Mouse (Mus musculus): ENCODE data around the gene B3galnt1. TPM values are rescaled to one million over a fixed set of nuclear protein-coding genes. Genes with fewer than 3 reads are reported as not detected.

The B3galnt1 gene
- polyA plus RNA-seq, 1 experiment from 2014 or later = 21.8 TPM

DNA sequence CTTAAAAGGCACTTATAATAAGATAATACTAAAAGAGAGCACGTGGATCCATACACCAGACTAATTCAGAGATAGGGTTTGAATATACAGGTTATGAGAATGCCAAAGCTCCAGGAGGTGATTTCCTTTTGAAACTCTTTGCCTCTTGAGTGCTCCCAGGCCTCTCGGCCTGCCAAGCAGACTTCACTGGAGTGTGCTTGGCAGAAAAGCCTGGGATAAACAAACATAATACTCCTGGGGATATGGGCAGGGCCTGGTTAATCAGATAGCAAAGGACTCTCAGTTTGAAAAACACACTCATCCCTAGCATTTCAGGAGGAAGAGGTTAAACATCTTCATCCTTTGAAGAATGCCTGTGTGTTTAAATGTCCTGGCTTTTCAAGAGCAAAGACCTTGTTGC is 25.4 kb upstream of the B3galnt1 start:
- Histone ChIP-seq H3K27me3 (replicated peaks; ENCODE audit: control insufficient read depth, insufficient read depth, low read length) (no peaks in the 10 kb centered on the region), H3K4me1 (replicated peaks; ENCODE audit: control insufficient read depth, insufficient read depth, low read length) (no peaks in the 10 kb centered on the region), H3K27ac (ENCODE audit: low read depth, low read length) (no peak overlapping the region), H3K36me3 (ENCODE audit: control insufficient read depth, insufficient read depth) (no peaks in the 10 kb centered on the region), H3K4me2 (replicated peaks; ENCODE audit: low read depth) (no peak overlapping the region), H3K9me3 (ENCODE audit: control insufficient read depth) (no peaks in the 10 kb centered on the region), H3K4me3 (ENCODE audit: low read depth, low read length) (no peak overlapping the region), H3K9ac (ENCODE audit: low read depth, low read length) (no peak overlapping the region)
- no peak for TF ChIP-seq CTCF (IDR thresholded peaks at IDR 0.05; ENCODE audit: low read depth)
- no peak for ATAC-seq
- 80% methylated on average over 2 of the region's 2 CpGs for WGBS

- ATAC-seq = no peak
- no peak overlapping the region for H3K9ac ChIP-seq (ENCODE audit: low read depth, low read length)
- no peak overlapping the region for H3K4me3 ChIP-seq (ENCODE audit: low read depth, low read length)
- H3K9me3 ChIP-seq (ENCODE audit: control insufficient read depth) = 0 out of 2 replicates have a peak, but pooled peaks cover 6% of the 10 kb centered on the region
- H3K4me1 ChIP-seq (replicated peaks; ENCODE audit: control insufficient read depth, insufficient read depth, low read length) = no peaks in the 10 kb centered on the region
- no peak overlapping the region for H3K27ac ChIP-seq (ENCODE audit: low read depth, low read length)
- H3K36me3 ChIP-seq (ENCODE audit: control insufficient read depth, insufficient read depth) = no peaks in the 10 kb centered on the region
- TF ChIP-seq CTCF (IDR thresholded peaks at IDR 0.05; ENCODE audit: low read depth) = no peak
- H3K27me3 ChIP-seq (replicated peaks; ENCODE audit: control insufficient read depth, insufficient read depth, low read length) = no peaks in the 10 kb centered on the region
- WGBS = 88% methylated on average over 5 of the region's 5 CpGs
- no peak overlapping the region for H3K4me2 ChIP-seq (replicated peaks; ENCODE audit: low read depth)
Measured at GRCm38 (mm10) chr3:69607909-69608308, 9.1 kb upstream of the B3galnt1 start.

DNA sequence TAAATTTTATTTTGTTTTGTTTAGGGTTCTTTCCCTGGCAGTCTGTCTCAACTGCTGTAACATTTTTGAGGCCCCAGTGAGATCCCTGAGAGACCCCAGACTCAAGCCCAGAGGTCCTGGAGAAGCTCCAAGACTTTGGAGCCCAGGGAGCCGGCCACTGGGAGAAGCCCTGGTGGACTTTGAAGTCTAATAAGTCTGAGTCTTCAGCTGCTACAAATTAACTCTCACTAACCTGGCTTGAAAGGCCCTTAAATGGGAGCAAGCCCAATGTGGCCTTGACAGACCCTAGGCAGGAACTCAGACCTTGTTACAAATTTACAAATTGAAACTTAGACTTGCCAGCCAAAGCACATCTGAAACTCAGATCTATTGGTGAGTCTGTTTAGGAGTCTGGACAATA is 8.7 kb upstream of the B3galnt1 start:
- no peak overlapping the region for H3K9ac ChIP-seq (ENCODE audit: low read depth, low read length)
- H3K9me3 ChIP-seq (ENCODE audit: control insufficient read depth) = 0 out of 2 replicates have a peak, but pooled peaks cover 2% of the 10 kb centered on the region
- H3K27me3 ChIP-seq (replicated peaks; ENCODE audit: control insufficient read depth, insufficient read depth, low read length) = no peaks in the 10 kb centered on the region
- no peak overlapping the region for H3K4me3 ChIP-seq (ENCODE audit: low read depth, low read length)
- no peak overlapping the region for H3K27ac ChIP-seq (ENCODE audit: low read depth, low read length)
- TF ChIP-seq CTCF (IDR thresholded peaks at IDR 0.05; ENCODE audit: low read depth) = no peak
- H3K4me1 ChIP-seq (replicated peaks; ENCODE audit: control insufficient read depth, insufficient read depth, low read length) = no peaks in the 10 kb centered on the region
- H3K36me3 ChIP-seq (ENCODE audit: control insufficient read depth, insufficient read depth) = no peaks in the 10 kb centered on the region
- H3K4me2 ChIP-seq (replicated peaks; ENCODE audit: low read depth) = no peak overlapping the region
- WGBS = 31% methylated on average over 1 of the region's 1 CpGs
- no peak for ATAC-seq

- H3K9ac ChIP-seq (ENCODE audit: low read depth, low read length) = no peak overlapping the region
- no peaks in the 10 kb centered on the region for H3K27me3 ChIP-seq (replicated peaks; ENCODE audit: control insufficient read depth, insufficient read depth, low read length)
- H3K36me3 ChIP-seq (ENCODE audit: control insufficient read depth, insufficient read depth) = no peaks in the 10 kb centered on the region
- H3K4me3 ChIP-seq (ENCODE audit: low read depth, low read length) = no peak overlapping the region
- no peak for ATAC-seq
- TF ChIP-seq CTCF (IDR thresholded peaks at IDR 0.05; ENCODE audit: low read depth) = no peak
- no peaks in the 10 kb centered on the region for H3K4me1 ChIP-seq (replicated peaks; ENCODE audit: control insufficient read depth, insufficient read depth, low read length)
- H3K4me2 ChIP-seq (replicated peaks; ENCODE audit: low read depth) = no peak overlapping the region
- no peak overlapping the region for H3K27ac ChIP-seq (ENCODE audit: low read depth, low read length)
- no peaks in the 10 kb centered on the region for H3K9me3 ChIP-seq (ENCODE audit: control insufficient read depth)
- 69% methylated on average over 1 of the region's 1 CpGs for WGBS
Measured at GRCm38 (mm10) chr3:69606923-69607322, 8.2 kb upstream of the B3galnt1 start.

- H3K9me3 ChIP-seq (ENCODE audit: control insufficient read depth) = no peaks in the 10 kb centered on the region
- peak overlapping the region; percentile 72; the same call in 1 of the 2 replicates for H3K9ac ChIP-seq (ENCODE audit: low read depth, low read length)
- ATAC-seq = no peak
- peak overlapping the region; percentile 86 for H3K4me2 ChIP-seq (replicated peaks; ENCODE audit: low read depth)
- no peak overlapping the region for H3K27ac ChIP-seq (ENCODE audit: low read depth, low read length)
- peaks cover 6% of the 10 kb centered on the region; the same call in 1 of the 2 replicates for H3K27me3 ChIP-seq (replicated peaks; ENCODE audit: control insufficient read depth, insufficient read depth, low read length)
- H3K36me3 ChIP-seq (ENCODE audit: control insufficient read depth, insufficient read depth) = no peaks in the 10 kb centered on the region
- H3K4me3 ChIP-seq (ENCODE audit: low read depth, low read length) = peak overlapping the region; percentile 65
- TF ChIP-seq CTCF (IDR thresholded peaks at IDR 0.05; ENCODE audit: low read depth) = no peak
- no peaks in the 10 kb centered on the region for H3K4me1 ChIP-seq (replicated peaks; ENCODE audit: control insufficient read depth, insufficient read depth, low read length)
- WGBS = 23% methylated on average over 5 of the region's 5 CpGs
Measured at GRCm38 (mm10) chr3:69599166-69599500, 373 bp upstream of the B3galnt1 start.

DNA sequence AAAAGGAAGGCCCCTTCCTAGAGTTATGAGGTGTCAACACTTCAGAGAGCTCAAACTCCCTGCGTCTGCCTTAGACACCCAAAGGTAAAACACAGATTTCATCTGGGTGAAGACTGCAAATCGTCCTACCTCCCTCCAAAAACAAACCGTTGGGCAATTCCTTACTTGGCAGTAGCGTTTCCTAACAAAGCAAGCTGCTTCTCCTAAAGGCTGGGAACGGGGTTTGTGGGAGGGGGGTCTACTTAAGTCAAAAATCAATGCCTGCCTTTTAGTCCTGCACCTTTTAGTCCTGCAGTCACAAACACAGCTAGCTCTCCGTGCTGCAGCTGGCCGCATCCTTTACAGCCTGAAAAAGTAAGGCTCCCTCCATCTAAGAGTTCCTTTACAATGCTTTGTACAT is 944 bp downstream of the B3galnt1 start:
- H3K9ac ChIP-seq (ENCODE audit: low read depth, low read length) = peak overlapping the region; percentile 72
- no peaks in the 10 kb centered on the region for H3K4me1 ChIP-seq (replicated peaks; ENCODE audit: control insufficient read depth, insufficient read depth, low read length)
- H3K36me3 ChIP-seq (ENCODE audit: control insufficient read depth, insufficient read depth) = no peaks in the 10 kb centered on the region
- WGBS = 44% methylated on average over 7 of the region's 7 CpGs
- H3K4me3 ChIP-seq (ENCODE audit: low read depth, low read length) = peak overlapping the region; percentile 65
- no peak for TF ChIP-seq CTCF (IDR thresholded peaks at IDR 0.05; ENCODE audit: low read depth)
- H3K4me2 ChIP-seq (replicated peaks; ENCODE audit: low read depth) = peak overlapping the region; percentile 86
- peaks cover 6% of the 10 kb centered on the region; the same call in 1 of the 2 replicates for H3K27me3 ChIP-seq (replicated peaks; ENCODE audit: control insufficient read depth, insufficient read depth, low read length)
- no peak overlapping the region for H3K27ac ChIP-seq (ENCODE audit: low read depth, low read length)
- no peak for ATAC-seq
- no peaks in the 10 kb centered on the region for H3K9me3 ChIP-seq (ENCODE audit: control insufficient read depth)

DNA sequence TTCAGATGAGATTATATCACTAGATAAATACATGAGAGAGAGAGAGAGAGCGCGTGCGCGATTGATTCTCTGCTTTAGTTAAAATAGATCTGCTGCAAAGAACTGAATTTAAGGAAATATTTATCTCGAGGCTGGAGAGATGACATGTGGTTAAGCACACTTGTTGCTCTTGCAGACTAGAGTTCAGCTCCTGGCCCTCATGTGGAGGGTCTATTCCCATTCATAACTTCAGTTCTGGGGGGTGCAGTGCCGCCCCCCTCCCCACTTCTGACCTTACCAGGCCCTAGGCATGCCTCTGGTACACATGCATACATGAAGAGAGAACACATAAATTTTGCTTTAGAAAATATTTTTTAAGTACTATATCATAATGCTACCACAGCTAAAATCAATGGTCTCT is 1.5 kb downstream of the B3galnt1 start:
- no peaks in the 10 kb centered on the region for H3K4me1 ChIP-seq (replicated peaks; ENCODE audit: control insufficient read depth, insufficient read depth, low read length)
- H3K27me3 ChIP-seq (replicated peaks; ENCODE audit: control insufficient read depth, insufficient read depth, low read length) = peaks cover 6% of the 10 kb centered on the region; the same call in 1 of the 2 replicates
- WGBS = 84% methylated on average over 6 of the region's 6 CpGs
- H3K27ac ChIP-seq (ENCODE audit: low read depth, low read length) = no peak overlapping the region
- no peaks in the 10 kb centered on the region for H3K36me3 ChIP-seq (ENCODE audit: control insufficient read depth, insufficient read depth)
- H3K9ac ChIP-seq (ENCODE audit: low read depth, low read length) = no peak overlapping the region
- H3K4me2 ChIP-seq (replicated peaks; ENCODE audit: low read depth) = peak overlapping the region; percentile 86; the same call in 1 of the 2 replicates
- H3K9me3 ChIP-seq (ENCODE audit: control insufficient read depth) = no peaks in the 10 kb centered on the region
- no peak for TF ChIP-seq CTCF (IDR thresholded peaks at IDR 0.05; ENCODE audit: low read depth)
- ATAC-seq = no peak
- H3K4me3 ChIP-seq (ENCODE audit: low read depth, low read length) = no peak overlapping the region

All from intestine, postnatal 0 days (tissue).